Mouse (Mus musculus) heart, adult 18-20 months (tissue): Measurements from ENCODE around the gene Nvl. TPM values are rescaled to one million over a fixed set of nuclear protein-coding genes. Genes with fewer than 3 reads are reported as not detected.

Source experiments
- DNase-seq, 2 experiments: peaks; one replicate each; pipeline ENCODE4 v3.0.0; 2021 to 2022; ENCODE audit warnings: mixed read lengths in 1 of 2
- long read RNA-seq, 2 experiments: library from polyadenylated mRNA; stranded (forward); transcript quantifications; one replicate each; pipeline ENCODE4 v2.0.0; 2021
- total RNA-seq, 2 experiments: library from RNA; stranded (reverse); gene quantifications; 2 replicates each; pipeline ENCODE4 v1.2.3; 2021

Nvl gene
- 1 to 10 TPM; 6.4 to 7.5 TPM for total RNA-seq
- long read RNA-seq, experiment 1, full-length matches to known transcripts, result 5 of 9 reads
- long read RNA-seq, experiment 1, partial matches to known transcripts, result 2 of 9 reads
- long read RNA-seq, experiment 1, other reads (novel, unspliced or antisense), result 2 of 9 reads
- long read RNA-seq, experiment 2, full-length matches to known transcripts, result 2 of 8 reads
- long read RNA-seq, experiment 2, partial matches to known transcripts, result 0 of 8 reads
- long read RNA-seq, experiment 2, other reads (novel, unspliced or antisense), result 6 of 8 reads

DNA sequence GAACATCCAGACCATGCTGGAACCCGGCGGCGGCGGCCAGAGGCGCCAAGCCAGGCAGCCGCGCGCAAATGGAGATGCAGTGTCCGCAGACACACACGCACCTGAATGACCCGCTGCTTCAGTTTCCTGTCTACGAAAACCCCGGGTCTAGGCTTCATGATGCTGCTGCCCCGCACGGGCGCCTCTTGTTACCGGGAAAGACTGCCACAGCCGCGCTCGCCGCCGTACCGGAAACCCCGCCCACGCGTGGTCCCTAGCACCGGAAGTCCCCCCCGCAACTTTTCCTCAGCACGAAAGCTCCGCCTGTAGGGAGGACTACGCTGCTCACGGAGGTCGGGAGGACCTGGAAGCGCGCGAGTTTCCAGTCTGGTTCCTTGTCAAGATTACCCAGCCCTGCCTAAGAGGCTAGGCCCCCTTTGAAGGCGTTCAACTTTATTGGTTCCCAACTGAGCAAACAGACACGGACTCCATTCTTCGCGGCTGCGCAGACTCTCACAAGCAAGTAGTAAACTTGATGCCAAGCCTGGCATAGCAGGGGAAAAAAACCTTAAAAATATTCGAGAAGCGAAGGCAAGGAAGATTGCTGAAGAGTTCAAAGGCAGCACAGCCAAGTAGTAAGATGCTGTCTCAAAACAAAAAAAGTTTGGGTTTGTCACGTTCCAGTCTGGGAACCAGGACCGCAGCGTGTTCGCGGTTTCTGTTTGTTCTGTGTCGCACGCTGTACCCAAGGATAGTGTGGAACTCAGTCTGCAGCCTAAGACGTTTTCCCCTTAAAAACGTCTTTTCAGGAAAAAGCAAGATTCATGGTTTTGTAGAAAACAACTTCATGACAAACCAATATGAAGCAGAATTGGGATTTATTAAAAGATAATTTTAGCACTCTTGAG is at the start of gene Nvl, which contains the start of gene Cnih4:
Gene Nvl (minus strand): TSS at position 255 of the 887 bp plus-strand sequence.
Gene Cnih4 (plus strand): TSS at position 744 of the 887 bp plus-strand sequence.
- DNase-seq, result peak; percentile 96 to 97

DNA sequence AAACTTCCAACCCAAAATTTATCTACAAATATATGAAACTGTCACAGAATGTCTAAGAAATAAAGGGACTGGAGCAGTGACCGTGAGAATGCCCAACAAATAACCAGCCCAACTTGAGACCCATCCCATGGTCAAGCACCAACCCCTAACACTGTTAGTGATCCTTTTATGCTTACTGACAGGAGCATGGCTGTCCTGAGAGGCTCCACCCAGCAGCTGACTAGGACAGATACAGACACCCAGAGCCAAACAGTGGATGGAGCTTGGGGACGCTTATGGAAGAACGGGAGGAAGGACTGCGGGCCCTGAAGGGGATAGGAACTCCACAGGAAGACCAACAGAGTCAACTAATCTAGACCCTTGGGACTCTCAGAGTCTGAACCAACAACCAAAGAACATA is 44.9 kb upstream of the Nvl start:
- DNase-seq, result no peak

DNA sequence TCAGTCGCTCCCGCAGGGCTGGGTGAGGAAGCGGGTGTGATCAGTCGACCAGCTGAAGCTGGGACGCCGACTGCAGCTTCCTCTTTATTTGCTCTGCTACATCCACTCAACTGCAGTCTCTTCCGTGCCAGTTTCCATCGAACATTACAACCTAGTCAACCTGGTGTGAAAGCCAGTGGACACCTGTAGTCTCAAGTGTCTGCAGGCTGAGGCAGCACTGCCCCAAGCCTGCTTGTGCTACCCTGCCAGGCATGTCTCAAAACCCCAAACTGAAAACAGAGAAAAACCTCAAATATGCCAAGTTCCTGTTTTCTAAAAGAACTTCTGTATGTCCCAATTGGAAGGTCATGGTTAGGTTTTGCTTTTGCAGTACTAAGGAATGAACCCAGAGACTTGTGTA is 26.2 kb upstream of the Nvl start:
- DNase-seq, result peak in 1 of 2 experiments; percentile 24

DNA sequence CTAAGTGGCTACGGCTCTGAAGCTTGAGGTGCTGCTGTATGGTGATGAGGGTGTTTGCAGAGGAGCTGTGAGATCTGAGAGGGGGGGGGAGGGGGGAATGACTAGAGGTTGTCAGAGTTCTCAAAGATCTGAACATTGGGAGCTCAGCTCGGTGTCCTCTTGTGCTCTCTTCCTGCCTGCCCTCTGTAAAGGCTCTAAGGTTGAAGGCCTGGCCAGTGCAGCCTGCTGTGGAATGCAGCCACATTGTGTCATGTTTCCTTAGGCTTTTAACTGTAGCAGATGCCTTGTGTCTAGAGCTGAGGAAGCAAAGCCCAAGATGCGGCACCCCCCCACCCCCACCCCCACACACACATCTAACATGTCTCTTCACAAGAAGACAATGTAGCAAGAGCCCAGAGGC is 24.4 kb upstream of the Nvl start:
- DNase-seq, result no peak

DNA sequence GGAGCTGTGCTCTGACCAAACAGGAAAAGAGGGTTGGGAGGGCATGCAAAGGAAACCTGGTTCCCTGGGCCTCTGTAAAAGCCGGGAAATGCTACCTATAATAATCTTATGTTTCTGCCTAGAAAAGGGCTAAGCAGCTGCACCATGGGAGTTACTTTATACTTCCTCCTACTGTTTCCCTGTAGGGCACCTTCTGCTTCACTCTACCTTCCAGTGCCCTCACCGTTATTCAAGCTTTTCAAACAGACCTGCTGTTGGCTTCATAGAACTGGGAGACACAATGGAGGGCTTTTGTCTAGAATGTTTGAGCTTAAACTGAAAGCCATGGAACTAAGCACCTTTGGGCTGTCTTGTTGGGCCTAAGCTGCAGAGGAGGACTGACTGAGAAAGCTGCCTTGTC is 23.8 kb upstream of the Nvl start:
- DNase-seq, result no peak

DNA sequence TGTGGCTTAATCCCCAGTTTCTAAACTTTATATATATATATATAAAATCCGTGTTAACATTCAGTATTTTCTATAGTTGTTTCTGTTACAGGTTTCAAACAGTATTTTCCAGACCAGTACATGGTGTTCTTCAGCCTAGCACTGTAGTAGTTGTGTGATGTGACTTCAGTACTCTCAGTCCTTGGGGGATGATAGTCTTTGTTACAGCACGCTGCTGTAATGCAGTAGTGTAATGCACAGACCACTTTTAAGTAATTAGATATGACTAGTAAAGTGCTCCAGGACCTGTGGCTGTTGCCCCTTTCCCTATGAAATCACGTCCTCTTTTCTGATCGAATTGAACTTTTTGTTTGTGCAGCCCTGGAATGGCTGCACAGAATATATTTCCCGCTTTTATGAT is 7.5 kb upstream of the Nvl start:
- no peak for DNase-seq

DNA sequence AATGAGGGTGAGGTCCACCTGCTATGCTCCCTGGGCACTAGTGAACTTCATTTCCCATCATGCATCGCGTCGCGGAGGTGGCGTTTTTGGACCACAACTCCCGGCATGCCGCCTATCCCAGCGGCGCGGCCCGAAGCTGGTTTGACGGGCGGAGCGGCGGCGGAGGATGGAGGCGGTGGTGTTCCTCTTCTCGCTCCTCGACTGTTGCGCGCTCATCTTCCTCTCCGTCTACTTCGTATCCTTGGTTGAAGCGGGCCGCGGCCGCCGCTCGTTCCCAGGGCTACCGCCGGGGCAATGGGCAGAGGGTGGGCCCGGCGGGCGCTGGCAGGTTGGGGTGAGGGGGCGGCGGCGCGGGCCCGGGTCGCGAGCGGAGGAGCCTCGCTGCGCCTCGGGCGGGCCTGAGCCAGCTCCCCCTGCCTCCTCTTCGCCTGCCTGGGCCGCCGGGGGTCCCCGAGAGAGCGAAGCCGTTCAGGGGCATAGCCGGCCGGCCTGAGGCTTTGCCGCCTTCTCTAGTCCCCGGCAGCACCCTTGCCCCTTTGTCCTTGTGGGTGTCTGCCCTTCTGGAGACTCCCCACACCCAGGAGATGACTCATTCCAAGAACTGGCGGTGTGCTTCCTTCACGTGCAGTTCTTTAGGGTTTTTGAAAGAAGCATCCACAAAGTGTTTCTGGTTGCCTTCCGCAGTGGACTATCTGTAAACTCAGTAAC is 7.0 kb upstream of the Nvl start:
- DNase-seq, result peak; percentile 93 to 96

DNA sequence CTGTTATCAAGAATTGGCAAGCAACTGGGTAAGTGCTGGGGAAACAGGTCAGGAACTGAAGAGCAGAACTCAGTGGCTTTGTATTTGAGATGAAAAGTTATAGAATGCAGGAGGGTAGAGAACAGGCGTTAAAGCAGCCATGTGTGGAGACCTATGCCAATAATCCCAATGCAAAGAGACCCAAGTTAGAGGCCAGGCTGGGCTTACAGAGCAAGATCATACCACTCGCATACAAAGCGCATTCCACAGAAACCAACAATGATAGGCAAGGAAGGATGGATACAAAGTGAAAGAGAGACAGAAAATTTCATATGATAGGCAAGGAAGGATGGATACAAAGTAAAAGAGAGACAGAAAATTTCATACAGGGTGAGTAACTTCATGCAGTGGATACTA is 6.4 kb upstream of the Nvl start:
- no peak for DNase-seq

DNA sequence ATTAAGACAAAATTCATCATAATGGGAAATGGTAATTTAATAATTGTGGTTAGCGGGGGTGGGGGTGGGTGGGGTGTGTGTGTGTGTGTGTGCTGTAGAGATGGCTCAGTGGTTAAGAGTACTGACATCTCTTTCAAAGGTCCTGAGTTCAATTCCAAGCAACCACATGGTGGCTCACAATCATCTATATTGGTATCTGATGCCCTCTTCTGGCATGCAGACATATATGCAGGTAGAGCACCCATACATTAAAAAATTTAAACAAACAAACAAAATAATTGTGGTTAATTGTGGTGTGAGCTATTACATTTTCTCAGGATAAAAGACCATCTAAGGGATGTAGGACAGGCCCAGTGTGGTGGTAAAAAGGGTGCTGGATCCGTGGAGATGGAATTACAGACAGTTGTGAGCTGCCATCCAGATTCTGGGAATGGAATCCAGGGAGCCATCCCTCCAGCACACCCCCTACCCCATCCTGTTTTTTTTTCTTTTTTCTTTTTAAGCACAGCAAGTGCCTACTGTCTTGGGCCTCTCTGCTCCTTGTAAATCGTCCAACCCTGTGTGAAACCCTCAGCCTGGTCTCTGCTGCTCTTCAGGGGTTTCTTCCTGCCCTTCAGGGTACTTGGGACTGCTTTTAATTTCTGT is 5.5 kb upstream of the Nvl start:
- no peak for DNase-seq

DNA sequence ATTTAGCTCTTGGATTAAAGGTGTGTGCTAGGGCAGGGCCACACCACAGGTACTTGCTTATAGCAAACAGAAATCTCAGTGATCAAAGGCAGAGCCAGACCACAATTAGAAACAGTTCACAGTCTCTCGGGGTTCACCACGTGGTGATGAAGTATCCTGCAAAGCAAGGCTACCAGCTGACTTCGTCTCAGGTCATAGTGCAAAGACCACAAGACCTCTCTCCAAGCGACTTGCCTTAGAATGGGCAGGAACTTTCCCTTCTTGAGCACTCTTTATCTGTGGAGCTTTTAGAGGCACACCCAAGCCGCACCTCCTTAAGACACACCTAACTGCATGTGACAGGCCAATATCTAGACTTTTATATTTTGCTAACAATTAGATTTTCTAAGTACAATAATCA is 4.5 kb upstream of the Nvl start:
- no peak for DNase-seq

DNA sequence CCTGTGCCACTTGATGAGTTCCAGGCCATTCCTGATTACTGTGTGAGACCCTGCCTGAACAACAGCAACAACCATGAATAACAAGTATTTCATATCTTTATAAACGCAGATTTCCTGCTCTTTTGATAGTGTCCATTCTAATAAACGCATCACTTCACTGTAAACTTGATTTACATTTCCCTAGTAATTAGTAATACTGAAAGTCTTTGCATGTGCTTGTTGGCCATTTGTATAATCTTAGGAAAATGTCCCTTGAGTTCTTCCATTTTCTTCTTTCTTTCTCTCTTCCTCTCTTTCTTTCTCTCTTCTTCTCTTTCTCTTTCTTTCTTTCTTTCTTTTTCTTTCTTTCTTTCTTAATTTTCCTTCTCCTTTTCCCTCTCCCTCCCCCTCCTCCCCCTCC is 2.2 kb upstream of the Nvl start:
- no peak for DNase-seq

DNA sequence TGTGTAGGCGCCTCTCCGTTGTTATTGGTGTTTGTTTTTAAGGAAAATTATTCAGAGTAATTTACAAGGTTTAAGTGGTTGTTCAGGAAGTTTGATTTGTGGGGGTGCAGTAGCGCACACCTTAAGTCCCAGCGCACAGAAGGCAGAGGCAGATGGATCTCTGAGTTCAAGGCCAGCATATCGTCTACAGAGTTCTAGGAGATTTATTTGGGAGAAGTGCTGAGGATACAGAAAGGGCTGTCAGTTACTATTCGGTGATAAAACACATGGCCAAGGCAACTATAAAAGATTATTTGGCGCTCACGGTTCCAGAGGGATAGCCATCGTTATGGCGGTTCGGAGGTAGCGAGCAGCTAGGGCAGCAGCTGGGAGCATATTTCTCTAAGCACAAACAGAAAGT is 962 bp upstream of the Nvl start:
- peak in 1 of 2 experiments; percentile 31 for DNase-seq

DNA sequence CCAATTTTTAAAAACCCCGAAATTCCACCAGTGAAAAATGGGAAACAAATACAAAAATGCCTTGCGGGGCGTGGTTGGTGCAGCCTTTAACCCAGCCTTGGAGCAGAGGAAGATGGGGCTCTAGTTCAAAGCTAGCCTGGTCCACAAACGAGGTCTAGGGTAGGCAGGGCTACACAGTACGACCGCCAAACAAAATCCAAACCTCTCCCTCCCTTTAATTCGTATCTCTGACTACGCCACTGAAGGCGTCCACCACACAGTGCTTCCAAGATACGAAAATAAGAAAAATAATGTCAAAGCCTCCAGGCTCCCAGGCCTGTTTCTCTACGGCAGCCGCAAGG is 425 bp downstream of the Nvl start:
- no peak for DNase-seq

DNA sequence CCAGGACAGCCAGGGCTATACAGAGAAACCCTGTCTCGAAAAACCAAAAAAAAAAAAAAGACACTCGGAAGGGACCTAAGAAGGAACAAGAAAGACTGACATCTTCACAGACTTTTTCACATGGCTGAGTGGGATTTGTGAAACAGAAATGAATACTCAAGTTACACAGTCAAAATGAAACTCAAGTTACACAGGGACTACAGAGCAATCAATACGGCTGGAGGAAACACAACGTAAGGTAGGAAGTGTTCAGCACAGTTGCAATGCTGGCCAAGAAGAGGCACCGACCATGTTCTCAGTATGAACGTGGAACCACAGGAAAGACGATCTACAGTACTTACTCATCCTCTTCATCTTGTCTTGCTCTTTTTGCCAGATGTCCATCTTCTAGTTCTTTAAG is 5.3 kb downstream of the Nvl start:
- no peak for DNase-seq

DNA sequence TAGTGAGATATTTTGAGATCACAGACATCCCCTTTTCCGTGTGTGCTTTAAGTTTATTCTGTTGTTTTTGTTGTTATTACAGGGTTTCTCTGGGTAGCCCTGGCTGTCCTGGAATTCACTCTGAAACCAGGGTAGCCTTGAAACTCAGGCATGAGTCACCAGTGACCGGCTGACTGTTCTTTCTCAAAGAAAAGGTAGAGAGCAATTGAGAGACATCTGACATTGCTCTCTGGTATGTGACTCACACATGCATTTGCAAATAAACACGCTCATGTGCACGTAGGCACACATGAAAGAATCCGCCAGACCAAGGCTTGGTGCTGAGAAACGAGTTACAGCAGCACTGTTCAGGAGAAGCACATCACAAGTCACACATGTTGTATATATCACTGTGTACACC is 12.1 kb downstream of the Nvl start:
- DNase-seq, result no peak

DNA sequence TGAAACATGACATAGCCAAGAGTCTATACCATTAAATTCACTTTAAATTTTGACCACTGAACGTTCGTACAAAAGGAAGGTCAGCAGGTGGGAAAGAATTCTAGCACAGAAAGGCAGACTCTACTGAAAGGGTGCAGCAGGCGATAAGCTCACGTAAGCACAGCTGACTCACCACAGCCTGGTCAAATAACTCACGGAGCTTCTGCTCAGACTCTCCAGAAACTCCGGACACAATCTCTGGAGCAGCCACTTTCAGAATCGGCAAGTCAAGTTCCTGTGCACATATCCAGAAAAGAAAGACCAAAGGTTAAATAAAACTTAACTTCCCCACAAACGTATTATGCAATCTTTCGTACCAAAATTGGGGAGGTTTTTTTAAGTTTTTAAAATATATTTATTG is 17.2 kb downstream of the Nvl start:
- no peak for DNase-seq

DNA sequence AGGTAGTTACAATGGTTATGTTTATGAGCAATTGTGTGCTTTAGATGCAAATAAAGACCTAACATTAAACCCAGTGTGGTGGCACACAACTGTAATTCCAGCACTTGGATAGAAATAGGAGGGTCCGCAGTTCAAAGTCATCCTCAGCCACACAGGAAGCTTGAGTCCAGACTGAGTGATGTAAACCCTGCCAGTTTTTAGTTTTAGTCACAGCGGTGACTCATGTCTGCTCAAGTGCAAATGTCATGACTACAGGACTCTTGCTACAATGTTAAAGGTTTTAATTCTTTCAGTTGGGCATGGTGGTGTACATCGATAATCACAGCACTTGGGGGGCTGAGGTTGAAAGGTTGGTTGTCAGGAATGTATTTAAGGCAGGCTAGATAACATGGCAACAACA is 18.1 kb downstream of the Nvl start:
- no peak for DNase-seq

DNA sequence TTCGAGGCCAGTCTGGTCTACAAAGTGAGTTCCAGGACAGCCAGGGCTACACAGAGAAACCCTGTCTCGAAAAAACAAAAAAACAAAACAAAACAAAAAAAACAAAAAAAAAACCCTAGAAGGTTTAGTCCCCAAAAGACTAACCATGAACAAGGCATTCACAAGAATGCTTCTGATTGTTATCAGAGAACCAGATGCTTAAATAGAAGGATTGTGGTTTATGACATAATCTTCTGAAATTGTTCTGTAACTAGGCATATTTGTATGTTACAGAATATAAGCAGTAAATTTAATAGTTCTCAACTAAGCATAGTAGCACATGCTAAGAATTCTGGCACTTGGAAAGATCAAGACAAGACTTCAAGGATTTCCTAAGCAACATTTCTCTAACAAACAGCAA is 19.9 kb downstream of the Nvl start:
- no peak for DNase-seq

DNA sequence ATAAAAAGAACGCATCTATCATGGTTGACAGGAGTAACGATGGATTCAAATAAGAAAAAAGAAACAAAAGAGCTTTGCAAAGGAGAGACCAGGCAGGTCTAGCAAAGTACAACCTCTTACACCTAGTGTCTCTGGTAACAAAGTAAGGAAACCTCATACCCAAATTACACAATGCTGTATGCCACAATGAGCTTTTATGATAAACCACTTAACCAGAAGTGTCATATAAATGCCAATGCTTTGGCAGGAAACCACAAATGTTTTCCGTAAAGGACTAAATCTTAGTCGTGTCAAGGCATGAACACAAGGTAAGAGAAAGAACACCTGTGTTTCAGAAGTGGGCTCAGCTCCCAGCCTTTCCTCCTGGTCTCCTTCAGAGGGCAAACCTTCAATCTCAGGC is 26.9 kb downstream of the Nvl start:
- no peak for DNase-seq

DNA sequence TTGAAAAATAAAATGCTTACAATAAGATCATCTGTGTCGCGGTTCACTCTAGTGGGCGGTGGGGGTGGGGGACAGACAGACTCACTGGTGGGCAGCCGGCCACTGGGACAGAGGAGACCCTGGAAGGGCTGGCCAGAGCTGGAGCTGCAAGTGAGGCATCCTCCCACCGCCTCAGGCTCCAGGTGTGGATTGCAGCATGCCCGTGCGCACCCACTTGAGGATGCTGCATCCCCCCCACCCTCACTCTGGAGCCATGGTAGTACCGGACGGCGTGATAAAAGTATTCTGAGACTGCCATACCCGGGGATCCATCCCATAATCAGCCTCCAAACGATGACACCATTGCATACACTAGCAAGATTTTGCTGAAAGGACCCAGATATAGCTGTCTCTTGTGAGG is 54.0 kb downstream of the Nvl start:
- DNase-seq, result no peak

DNA sequence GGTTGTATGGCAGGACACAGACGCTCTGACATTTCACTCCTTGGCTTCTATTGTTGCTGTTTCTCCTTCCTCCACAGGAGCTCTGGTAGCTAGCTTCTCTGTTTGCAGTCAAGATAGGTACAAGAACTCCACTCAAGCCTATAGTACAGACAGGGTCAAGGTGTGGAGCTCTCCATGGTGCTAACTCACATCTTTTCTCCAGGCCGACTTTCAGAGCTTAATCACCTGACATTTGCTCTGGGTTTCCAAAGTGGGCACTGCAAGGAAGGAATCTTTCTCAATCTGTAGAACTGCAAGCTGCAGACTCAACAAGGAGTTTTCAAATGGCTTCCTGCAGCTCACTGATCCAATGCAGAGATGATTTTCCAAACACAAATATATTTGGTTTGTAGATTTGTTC is 60.0 kb downstream of the Nvl start:
- DNase-seq, result no peak

DNA sequence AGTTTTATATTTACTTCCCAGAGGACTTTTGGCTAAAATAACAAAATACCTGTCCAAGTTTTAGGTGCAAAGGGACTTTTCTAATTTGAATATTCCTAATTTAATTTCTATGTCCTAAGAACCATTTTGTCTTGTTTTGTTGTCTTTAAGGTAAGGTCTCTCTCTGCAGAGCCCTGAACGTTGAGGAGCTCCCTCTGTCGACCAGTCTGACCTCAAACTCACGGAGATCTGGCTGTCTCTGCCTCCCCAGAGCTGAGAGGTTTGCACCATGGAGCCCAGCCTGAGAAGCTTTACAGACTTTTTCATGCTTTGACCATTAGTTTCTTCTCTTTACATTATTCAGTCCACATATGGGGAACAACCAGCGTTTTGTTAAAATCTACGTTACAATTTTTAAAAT is 70.9 kb downstream of the Nvl start:
- no peak for DNase-seq

DNA sequence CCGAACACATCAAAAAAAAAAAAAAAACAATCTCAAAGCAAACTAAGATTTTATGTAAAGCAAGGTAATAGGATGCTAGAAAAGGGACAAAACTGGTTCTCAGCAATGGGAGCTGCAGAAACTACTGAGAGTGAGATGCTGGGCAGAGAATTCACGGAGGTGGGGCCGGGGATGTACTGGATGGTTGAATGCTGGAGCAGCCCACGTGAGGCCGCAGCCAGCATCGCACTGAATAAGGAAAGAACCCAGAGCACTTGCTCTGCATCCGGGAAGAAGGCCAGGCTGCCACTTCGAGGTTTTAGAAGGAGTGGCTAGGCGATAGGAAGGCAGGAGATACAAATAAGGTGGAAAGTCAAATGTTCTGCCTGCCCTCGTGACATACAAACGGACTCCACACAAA is 74.3 kb downstream of the Nvl start:
- no peak for DNase-seq
